Mouse (Mus musculus) bone marrow, adult 2 months (tissue): ENCODE data around the gene Taar2. TPM values are rescaled to one million over a fixed set of nuclear protein-coding genes. Genes with fewer than 3 reads are reported as not detected.
A peak's percentile ranks its signal among the peaks of the same experiment; 100 is the strongest.

Experiments
- H3K27ac ChIP-seq: fragments of 200-500 bp; 2 replicates; pipeline ENCODE4 v1.5.1; 2012; ENCODE audit warnings: low read depth, mild to moderate bottlenecking, control low read depth, inconsistent platforms, low read length; ENCODE audit not compliant: control insufficient read depth, poor library complexity, insufficient read depth
- H3K4me1 ChIP-seq: fragments of 200-500 bp; 2 replicates; pipeline ENCODE4 v1.6.1; 2011; ENCODE audit warnings: low read length; ENCODE audit not compliant: control insufficient read depth, insufficient read depth
- H3K4me3 ChIP-seq: fragments of 200-500 bp; replicated peaks from 2 replicates; pipeline ENCODE3; 2011; ENCODE audit warnings: mild to moderate bottlenecking, low read depth, low read length, control low read depth; ENCODE audit not compliant: control insufficient read depth
- CTCF ChIP-seq: fragments of 200-500 bp; IDR thresholded peaks from 2 replicates; pipeline ENCODE4 v1.5.1; 2011; ENCODE audit warnings: low read length, control low read depth; ENCODE audit not compliant: control insufficient read depth, insufficient read depth
- POLR2A ChIP-seq: fragments of 200-500 bp; IDR thresholded peaks from 2 replicates; pipeline ENCODE4 v1.6.1; 2011; ENCODE audit warnings: low read depth, mild to moderate bottlenecking, control low read depth, low read length, borderline replicate concordance; ENCODE audit not compliant: control insufficient read depth
- WGBS: fragments of 180-500 bp; shearing (Covaris S2); methylation state at CpG from one replicate; pipeline ENCODE4 v1.1.7; 2018; 5-methylcytosine and 5-hydroxymethylcytosine counted together
- polyA plus RNA-seq: library from polyadenylated mRNA; stranded (reverse); fragments of >200 nt; gene quantifications from 2 replicates; pipeline ENCODE4 v1.2.4, GENCODE M21; 2011; ENCODE audit warnings: low replicate concordance; ENCODE audit not compliant: missing spikeins, insufficient read depth, insufficient read length

Gene Taar2
- polyA plus RNA-seq, 1 experiment = not detected

- no peak overlapping the region for H3K4me3 ChIP-seq
- no peaks in the 10 kb centered on the region for H3K4me1 ChIP-seq
- TF ChIP-seq CTCF (no peak), POLR2A (no peak)
- H3K27ac ChIP-seq = no peak overlapping the region
- WGBS = 72% methylated on average over 2 of the region's 2 CpGs
Observed at GRCm38 (mm10) chr10:23923941-23924340, 14.4 kb upstream of the Taar2 start.

- no peaks in the 10 kb centered on the region for H3K4me1 ChIP-seq
- WGBS = 43% methylated on average over 4 of the region's 4 CpGs
Observed at GRCm38 (mm10) chr10:23937613-23938012, 759 bp upstream of the Taar2 start.

GRCm38 (mm10) chr10:23942465-23942864 lies 4.1 kb downstream of the Taar2 start:
- 70% methylated on average over 5 of the region's 5 CpGs for WGBS
- TF ChIP-seq CTCF (peak; percentile 49), POLR2A (no peak)
- H3K4me1 ChIP-seq = no peaks in the 10 kb centered on the region
- no peak overlapping the region for H3K4me3 ChIP-seq
- H3K27ac ChIP-seq = no peak overlapping the region

More at GRCm38 (mm10) chr10:23937613-23938012, 759 bp upstream of the Taar2 start:
- Histone ChIP-seq H3K27ac (no peak overlapping the region), H3K4me3 (no peak overlapping the region)
- TF ChIP-seq POLR2A (no peak), CTCF (no peak)

GRCm38 (mm10) chr10:23948026-23948425 lies 9.7 kb downstream of the Taar2 start:
- TF ChIP-seq CTCF = no peak
- TF ChIP-seq POLR2A = no peak
- Histone ChIP-seq H3K4me3 (no peak overlapping the region), H3K27ac (no peak overlapping the region), H3K4me1 (no peaks in the 10 kb centered on the region)
- WGBS = 47% methylated on average over 7 of the region's 7 CpGs

GRCm38 (mm10) chr10:23949508-23950005 lies 11.2 kb downstream of the Taar2 start, which contains the start of gene Taar3:
TSS of gene Taar3 (plus strand) at chr10:23949558.
- 86% methylated on average over 16 of the region's 16 CpGs for WGBS
- Histone ChIP-seq H3K4me3 (no peak within 1 kb of the TSS), H3K4me1 (no peaks in the 10 kb centered on the region), H3K27ac (no peak within 1 kb of the TSS)
- TF ChIP-seq CTCF = no peak
- no peak for TF ChIP-seq POLR2A

- 75% methylated on average over 6 of the region's 6 CpGs for WGBS
- H3K4me3 ChIP-seq = no peak overlapping the region
- TF ChIP-seq POLR2A (no peak), CTCF (no peak)
- H3K4me1 ChIP-seq = no peaks in the 10 kb centered on the region
- H3K27ac ChIP-seq = no peak overlapping the region
Observed at GRCm38 (mm10) chr10:23951714-23952113, 13.3 kb downstream of the Taar2 start.

- no peak for TF ChIP-seq POLR2A
- TF ChIP-seq CTCF = no peak
- no peak overlapping the region for H3K27ac ChIP-seq
- no peak overlapping the region for H3K4me3 ChIP-seq
- H3K4me1 ChIP-seq = no peaks in the 10 kb centered on the region
- WGBS = 73% methylated on average over 3 of the region's 3 CpGs
Observed at GRCm38 (mm10) chr10:23959071-23959470, 20.7 kb downstream of the Taar2 start.

- WGBS = 61% methylated on average over 13 of the region's 13 CpGs
- no peak within 1 kb of the TSS for H3K27ac ChIP-seq
- no peak within 1 kb of the TSS for H3K4me3 ChIP-seq
- TF ChIP-seq CTCF (no peak), POLR2A (no peak)
- H3K4me1 ChIP-seq = no peaks in the 10 kb centered on the region
Observed at GRCm38 (mm10) chr10:23960444-23960915, 22.1 kb downstream of the Taar2 start, which contains the start of gene Taar4. TSS of gene Taar4 (plus strand) at chr10:23960494.

GRCm38 (mm10) chr10:23963444-23963843 lies 25.1 kb downstream of the Taar2 start:
- TF ChIP-seq CTCF (no peak), POLR2A (no peak)
- H3K4me1 ChIP-seq = no peaks in the 10 kb centered on the region
- no peak overlapping the region for H3K4me3 ChIP-seq
- 68% methylated on average over 3 of the region's 3 CpGs for WGBS
- H3K27ac ChIP-seq = no peak overlapping the region
